Mouse (Mus musculus) spleen, postnatal 4 days (tissue): ENCODE data around the gene Slc30a3.
"Not testable (repeated sequence)": the region's sequence is repeated elsewhere in the genome, so short reads cannot be mapped to it uniquely, and the experiment has no call there.

ENCODE experiments used
- DNase-seq, 2 experiments: peaks; one replicate each; pipeline ENCODE4 v3.0.0; 2022; ENCODE audit warnings: low spot score in 2 of 2

The Slc30a3 gene

DNA sequence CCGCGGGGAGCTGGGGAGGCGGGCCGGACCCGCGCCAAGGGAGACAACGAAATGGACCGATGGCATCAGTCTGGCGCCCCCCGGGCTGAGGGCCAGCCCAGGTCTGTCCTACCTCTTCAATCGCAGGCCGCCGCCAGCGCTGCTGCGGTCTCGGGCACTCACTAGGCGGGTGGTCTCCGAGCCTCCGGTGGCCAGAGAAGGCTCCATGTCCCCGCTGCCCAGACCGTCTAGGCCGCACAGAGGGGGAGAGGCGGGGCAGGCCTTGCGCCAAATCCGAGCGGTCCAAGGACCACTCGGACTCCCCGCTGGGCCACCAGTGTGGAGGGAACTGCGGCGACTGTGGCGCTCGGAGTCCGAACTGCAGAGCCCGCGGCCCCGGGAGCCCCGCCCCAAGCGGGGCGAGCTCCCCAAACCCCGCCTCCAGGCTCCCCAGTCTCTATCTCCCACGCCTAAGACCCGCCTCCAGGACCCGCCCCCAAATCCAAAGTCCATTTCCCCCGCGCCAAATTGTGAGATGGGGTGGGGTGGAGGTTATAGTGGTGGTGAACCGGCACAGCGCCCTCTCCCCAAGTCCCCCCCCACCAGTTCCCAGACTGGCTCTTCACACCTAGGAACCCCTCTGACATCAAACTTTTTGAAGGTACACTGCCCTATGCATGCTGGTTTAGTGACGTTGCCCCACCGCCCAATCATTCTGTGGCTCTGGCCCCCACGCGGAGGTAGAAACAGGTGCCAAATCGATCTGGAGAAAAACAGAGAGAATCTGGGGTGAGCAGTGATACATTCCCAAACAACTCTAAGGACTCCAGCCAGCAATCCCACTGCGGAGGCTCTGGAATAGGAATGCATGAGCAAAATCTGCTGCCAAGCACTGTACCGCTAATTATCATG is 14.6 kb downstream of the Slc30a3 start:
- DNase-seq, result no peak

DNA sequence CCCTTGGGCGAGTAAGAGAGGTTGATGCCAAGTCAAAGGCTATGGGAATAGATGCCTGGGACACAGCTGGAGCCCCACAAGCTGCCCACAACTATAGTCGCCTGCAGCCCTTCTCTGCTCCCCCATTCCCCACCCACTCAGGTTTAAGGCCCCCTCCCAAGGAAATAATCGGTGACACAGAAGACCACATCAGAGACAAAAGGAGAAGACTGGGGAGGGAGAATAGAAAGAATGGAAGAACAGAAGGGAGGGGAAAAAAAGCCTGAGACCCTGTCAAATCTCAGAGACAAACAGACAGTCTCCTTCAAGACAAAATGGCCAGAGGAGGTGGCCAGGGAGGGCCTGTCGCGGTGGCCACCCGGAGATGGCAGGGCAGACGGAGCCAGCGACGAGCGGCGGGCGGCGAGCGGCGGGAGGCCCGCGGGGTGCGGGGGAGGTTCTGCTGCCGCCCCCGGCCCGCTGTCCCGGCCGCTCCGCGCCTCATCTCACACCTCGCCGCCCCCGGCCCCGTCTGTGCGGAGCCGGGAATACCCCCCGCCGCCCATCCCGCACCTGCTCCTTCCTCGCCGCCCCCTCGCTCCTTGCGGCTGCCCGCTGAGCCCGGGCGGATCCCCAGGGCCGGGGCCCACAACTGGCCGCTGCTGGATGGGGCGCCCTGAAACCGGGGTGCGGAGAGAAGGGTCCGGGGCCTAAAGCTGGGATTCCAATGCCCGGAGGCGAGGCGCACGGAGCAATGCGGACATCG is 15.6 kb downstream of the Slc30a3 start:
- DNase-seq, result no peak

DNA sequence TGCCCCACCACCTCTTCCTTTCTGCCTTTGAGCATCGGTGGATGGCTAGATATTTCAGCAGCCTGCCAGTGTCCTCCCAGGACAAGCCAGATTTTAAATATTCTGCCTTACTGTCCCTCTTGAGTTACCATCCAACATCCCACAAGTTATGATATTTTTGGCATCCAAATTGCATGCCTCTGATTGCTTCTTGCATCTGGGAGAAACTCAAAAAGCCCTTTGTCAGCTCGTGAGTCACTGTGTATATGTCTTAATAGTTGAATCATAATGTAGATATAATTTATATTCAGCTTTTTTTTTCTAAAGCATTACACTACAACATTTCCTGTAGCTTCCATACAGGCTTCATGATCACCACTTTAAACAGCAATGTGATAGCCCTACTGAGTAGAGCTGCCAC is 20.9 kb downstream of the Slc30a3 start:
- no peak for DNase-seq

DNA sequence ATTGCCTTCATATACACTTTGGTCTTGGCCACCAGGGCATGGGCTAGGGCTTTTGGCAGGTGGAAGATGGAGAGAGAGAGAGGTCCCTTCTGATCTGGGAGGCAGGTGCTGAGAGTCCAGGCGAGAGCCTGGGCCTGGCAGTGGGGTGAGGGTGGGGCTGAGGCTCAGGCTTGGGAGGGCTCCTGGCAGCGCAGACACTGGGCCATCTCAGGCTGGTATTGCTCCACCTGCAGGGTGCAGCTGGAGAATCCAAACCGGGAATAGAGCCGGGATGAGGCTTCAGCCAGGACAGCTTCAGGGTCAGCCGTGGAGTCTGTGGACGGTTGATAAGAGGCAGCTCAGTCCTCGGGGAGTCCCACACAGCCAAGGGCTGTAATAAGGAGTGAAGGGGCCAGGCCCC is 21.4 kb downstream of the Slc30a3 start:
- no peak for DNase-seq

DNA sequence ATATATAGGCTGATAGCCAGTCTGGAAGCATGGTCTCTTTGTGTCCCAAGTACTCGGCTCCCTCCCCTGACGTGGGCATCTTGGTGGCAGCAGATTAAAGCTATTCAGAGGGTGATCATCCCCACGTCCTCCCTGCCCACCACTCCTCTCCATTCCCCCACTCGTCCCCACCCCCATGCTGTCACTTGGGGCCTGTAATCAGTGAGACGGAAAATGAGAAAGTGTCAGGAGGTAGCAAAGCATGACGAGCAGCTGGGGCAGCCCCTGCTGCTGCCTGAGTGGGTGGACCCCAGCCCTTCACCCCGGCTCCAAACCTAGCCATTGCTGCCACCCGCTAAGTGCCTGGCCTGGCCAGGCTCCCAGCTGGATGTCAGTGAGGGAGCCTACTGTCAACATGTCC is 24.1 kb downstream of the Slc30a3 start:
- DNase-seq, result no peak

- DNase-seq, result no peak
Measured at GRCm38 (mm10) chr5:31082935-31083625, 25.0 kb downstream of the Slc30a3 start.

DNA sequence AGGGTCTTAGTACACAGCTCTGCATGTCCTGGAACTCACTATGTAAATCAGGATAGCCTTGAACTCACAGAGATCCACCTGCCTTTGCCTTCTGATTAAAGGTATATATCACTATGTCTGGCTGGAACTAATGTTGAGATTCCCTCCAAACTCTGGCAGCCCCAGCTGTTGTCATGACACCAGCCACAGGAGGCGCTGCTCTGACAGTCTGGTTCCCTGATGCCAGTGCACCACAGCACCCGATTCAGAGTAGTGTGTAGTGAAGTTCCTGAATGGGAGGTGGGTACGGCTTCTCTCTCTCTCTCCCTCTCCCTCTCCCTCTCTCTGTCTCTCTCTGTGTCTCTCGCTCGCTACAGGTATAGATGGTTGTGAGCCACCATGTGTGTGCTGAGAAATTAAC is 25.7 kb downstream of the Slc30a3 start:
- peak; percentile 73 to 87 for DNase-seq

DNA sequence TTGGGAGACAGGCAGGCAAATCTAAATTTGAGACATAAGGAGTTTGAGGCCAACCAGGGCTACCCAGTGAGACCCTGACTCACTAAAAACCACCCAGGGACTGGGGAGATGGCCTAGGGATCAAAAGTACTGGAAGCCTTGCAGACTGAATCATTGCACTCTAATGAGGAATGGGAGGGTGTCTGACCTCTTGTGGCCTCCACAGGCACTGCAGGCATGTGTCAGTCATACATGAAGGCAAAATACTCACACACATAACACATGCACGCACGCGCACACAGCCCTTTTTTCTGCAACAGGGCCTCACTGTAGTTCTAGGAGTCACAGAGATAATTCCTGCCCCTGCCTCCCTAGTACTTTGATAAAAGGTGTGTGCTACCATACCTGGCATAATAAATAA is 26.7 kb downstream of the Slc30a3 start:
- DNase-seq, result peak in 1 of 2 experiments; percentile 65

DNA sequence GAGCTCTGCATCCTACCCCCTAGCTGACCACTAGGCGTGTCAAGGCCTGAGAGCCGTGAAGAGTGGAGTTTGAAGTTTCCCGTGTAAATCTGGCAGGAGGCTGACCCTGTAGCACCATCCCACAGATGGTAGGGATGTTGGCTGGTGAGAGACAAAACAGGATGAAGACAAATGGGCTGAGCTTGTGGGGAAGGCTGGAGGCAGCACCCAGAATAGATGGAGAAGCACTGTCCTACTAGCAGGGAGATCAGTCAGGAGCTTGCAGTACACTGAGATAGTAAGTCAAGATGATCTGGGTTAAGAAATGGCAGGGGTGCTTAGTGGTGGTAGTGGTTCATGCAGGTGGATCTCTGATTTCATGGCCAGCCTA is 27.3 kb downstream of the Slc30a3 start:
- DNase-seq, result no peak

- no peak for DNase-seq
Measured at GRCm38 (mm10) chr5:31080059-31080794, 27.8 kb downstream of the Slc30a3 start.

DNA sequence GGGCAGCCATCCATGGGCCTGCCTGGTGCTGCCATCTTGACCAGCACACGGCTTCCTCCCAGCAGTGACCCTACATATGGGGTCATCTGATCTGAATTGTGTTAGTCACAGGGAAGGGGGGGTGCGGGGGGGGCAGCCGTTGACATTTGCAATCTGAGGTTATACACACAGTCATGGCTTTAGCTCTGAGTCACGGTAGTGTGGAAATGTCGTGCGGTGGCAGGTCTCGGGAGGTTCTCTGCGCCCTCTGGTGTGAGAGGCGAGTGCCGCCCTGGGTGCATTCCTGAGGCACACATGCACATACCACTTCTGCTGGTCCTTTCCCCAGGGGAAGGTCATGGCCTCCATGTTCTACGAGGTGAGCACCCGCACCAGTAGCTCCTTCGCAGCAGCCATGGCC is 31.7 kb downstream of the Slc30a3 start:
- no peak for DNase-seq

- DNase-seq, result no peak
Measured at GRCm38 (mm10) chr5:31073176-31073575, 34.9 kb downstream of the Slc30a3 start.

DNA sequence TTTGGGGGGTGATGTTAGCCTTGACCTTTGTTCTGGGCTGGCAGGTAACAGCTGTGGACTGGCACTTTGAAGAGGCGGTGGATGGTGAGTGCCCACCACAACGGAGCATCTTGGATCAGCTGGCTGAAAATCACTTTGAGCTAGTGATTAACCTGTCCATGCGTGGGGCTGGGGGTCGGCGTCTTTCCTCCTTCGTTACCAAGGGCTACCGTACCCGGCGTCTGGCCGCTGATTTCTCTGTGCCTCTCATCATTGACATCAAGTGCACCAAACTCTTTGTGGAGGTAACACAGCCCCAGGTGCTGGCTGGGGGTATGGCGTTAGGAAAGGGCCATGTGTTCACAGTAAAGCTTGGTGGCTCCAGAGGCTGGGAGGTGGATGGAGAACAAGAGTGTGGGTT is 36.2 kb downstream of the Slc30a3 start:
- DNase-seq, result no peak

- no peak for DNase-seq
Measured at GRCm38 (mm10) chr5:31071059-31071458, 37.0 kb downstream of the Slc30a3 start.

DNA sequence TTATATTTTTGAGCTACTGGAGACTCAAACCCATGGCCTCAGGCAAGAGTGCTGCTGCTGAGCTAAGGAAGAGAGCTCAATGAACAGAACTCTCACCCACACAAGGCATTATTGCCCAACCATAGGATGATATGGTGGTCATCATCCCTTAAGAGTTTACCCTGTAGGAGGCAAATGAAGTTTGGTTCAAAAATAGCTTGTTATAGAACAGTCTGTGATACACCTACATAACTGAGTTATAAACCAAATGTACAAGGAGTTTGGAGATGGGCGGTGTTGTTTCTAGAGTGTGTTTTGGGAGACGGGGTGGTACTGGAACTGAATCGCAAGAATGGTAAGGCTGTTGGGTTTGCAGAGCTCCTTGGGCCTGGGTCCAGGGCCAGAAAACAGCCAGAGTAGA is 38.2 kb downstream of the Slc30a3 start:
- no peak for DNase-seq

- DNase-seq, result no peak
Measured at GRCm38 (mm10) chr5:31055216-31056140, 52.6 kb downstream of the Slc30a3 start.

- DNase-seq, result peak; percentile 93 to 95
Measured at GRCm38 (mm10) chr5:31054261-31055215, 53.5 kb downstream of the Slc30a3 start, which contains the start of gene Cad. Gene Cad (plus strand): TSS chr5:31054780.

- not testable (repeated sequence) for DNase-seq
Measured at GRCm38 (mm10) chr5:31053728-31054127, 54.3 kb downstream of the Slc30a3 start.

GRCm38 (mm10) chr5:31050427-31050826 is 57.6 kb downstream of the Slc30a3 start:
- DNase-seq, result no peak
